Mouse (Mus musculus): Measurements from ENCODE around the gene Usp24. TPM values are rescaled to one million over a fixed set of nuclear protein-coding genes. Genes with fewer than 3 reads are reported as not detected.
"Not testable (repeated sequence)": the region's sequence is repeated elsewhere in the genome, so short reads cannot be mapped to it uniquely, and the experiment has no call there.

Usp24 gene
- polyA plus RNA-seq, 1 experiment from 2014 or later: 5.8 TPM

DNA sequence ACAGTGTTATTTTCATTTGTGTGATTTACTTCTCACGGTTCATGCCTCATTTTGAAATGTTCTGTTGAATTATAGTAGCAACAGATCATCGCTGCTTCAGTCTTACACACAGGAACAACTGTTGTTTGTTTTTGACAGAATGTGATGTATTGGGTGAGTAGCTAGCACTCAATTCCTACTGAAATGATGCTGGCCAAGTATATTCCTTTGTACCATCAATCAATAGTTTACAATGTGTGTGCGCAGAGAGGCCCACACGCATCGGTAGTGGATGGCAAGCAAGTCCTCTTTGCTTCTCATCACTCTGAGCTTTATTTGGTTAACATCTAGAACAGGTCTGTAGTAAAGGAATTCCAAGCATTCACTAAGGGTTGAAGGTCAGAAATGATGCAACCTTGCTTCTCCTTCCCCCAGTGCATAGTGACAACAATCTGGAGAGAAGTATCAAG is 14.4 kb downstream of the Usp24 start:
- no peaks in the 10 kb centered on the region for H3K36me3 ChIP-seq (ENCODE audit: control insufficient read depth, insufficient read depth, low read length)
- no peak overlapping the region for H3K27ac ChIP-seq (ENCODE audit: low read depth, low read length)
- no peak overlapping the region for H3K4me2 ChIP-seq (ENCODE audit: low read length)
- H3K4me1 ChIP-seq (ENCODE audit: control insufficient read depth, insufficient read depth, low read depth, low read length): no peaks in the 10 kb centered on the region; the same call in 1 of the 2 replicates
- no peaks in the 10 kb centered on the region for H3K27me3 ChIP-seq (replicated peaks; ENCODE audit: control insufficient read depth, insufficient read depth, low read length)
- no peaks in the 10 kb centered on the region for H3K9me3 ChIP-seq (ENCODE audit: control insufficient read depth, low read length)
- no peak overlapping the region for H3K9ac ChIP-seq (ENCODE audit: low read depth, low read length)
- WGBS: 83% methylated on average over 5 of the region's 5 CpGs
- H3K4me3 ChIP-seq (ENCODE audit: low read length): no peak overlapping the region
- ATAC-seq: no peak

DNA sequence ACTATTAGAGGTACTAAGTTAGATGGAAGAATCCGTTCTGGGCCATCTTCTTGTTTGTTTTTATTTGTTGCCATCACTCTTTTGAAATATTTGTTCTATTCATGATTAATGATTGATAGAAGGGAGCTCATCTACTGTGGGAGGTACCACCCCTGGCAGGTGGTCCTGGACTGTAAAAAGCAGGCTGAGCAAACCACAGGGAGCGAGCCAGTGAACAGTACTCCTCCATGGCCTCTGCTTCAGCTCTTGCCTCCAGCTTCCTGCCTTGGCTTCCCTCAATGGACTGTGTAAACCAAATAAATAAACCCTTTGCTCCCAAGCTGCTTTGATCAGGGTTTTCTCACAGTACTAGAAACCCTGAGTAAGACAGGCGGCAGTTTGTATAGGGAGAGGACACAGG is 17.1 kb downstream of the Usp24 start:
- H3K9me3 ChIP-seq (ENCODE audit: control insufficient read depth, low read length): no peaks in the 10 kb centered on the region
- H3K4me2 ChIP-seq (ENCODE audit: low read length): no peak overlapping the region
- no peak for ATAC-seq
- no peaks in the 10 kb centered on the region for H3K36me3 ChIP-seq (ENCODE audit: control insufficient read depth, insufficient read depth, low read length)
- H3K27ac ChIP-seq (ENCODE audit: low read depth, low read length): no peak overlapping the region
- H3K27me3 ChIP-seq (replicated peaks; ENCODE audit: control insufficient read depth, insufficient read depth, low read length): no peaks in the 10 kb centered on the region
- 84% methylated on average over 3 of the region's 3 CpGs for WGBS
- no peak overlapping the region for H3K9ac ChIP-seq (ENCODE audit: low read depth, low read length)
- H3K4me3 ChIP-seq (ENCODE audit: low read length): no peak overlapping the region
- no peaks in the 10 kb centered on the region; the same call in 1 of the 2 replicates for H3K4me1 ChIP-seq (ENCODE audit: control insufficient read depth, insufficient read depth, low read depth, low read length)

DNA sequence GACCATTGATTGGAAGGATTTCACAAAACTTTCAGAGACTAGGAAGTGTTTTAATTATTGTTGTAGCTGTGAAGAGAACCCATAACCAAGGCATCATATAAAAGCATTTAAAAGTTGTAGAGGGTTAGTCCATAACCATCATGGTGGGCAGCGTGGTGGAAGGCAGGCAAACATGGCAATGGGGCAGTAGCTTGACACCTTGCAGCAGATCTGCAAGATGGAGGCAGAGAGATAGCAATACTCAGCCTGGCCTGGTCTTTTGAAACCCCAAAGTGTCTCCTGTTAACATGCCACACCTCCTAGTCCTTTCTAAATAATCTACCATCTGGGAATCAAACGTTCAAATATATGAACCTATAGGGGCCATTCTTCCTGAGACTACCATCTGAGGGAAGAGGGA is 17.6 kb downstream of the Usp24 start:
- ATAC-seq: no peak
- H3K36me3 ChIP-seq (ENCODE audit: control insufficient read depth, insufficient read depth, low read length): no peaks in the 10 kb centered on the region
- no peaks in the 10 kb centered on the region for H3K9me3 ChIP-seq (ENCODE audit: control insufficient read depth, low read length)
- WGBS: 93% methylated on average over 2 of the region's 2 CpGs
- no peak overlapping the region for H3K4me3 ChIP-seq (ENCODE audit: low read length)
- no peak overlapping the region for H3K27ac ChIP-seq (ENCODE audit: low read depth, low read length)
- no peak overlapping the region for H3K9ac ChIP-seq (ENCODE audit: low read depth, low read length)
- H3K4me2 ChIP-seq (ENCODE audit: low read length): no peak overlapping the region
- no peaks in the 10 kb centered on the region; the same call in 1 of the 2 replicates for H3K4me1 ChIP-seq (ENCODE audit: control insufficient read depth, insufficient read depth, low read depth, low read length)
- no peaks in the 10 kb centered on the region for H3K27me3 ChIP-seq (replicated peaks; ENCODE audit: control insufficient read depth, insufficient read depth, low read length)

DNA sequence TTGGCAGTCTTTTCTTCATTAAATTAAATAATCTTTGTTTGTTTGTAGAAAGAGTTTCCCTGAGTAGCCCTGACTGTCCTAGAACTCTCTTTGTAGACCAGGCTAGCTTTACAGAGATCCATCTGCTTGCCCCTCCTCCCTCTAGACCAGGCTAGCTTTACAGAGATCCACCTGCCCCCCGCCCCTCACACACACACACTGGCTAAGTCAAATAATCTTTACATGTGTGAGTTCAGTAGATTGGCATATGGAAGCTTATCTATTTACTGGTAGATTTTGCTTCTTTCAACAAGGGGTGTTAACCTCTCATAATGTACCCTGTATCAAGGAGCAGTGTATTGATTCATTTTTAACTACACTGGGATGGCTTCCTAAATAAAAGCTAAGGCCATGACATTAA is 19.8 kb downstream of the Usp24 start:
- WGBS: 94% methylated on average over 1 of the region's 1 CpGs
- no peaks in the 10 kb centered on the region; the same call in 1 of the 2 replicates for H3K4me1 ChIP-seq (ENCODE audit: control insufficient read depth, insufficient read depth, low read depth, low read length)

DNA sequence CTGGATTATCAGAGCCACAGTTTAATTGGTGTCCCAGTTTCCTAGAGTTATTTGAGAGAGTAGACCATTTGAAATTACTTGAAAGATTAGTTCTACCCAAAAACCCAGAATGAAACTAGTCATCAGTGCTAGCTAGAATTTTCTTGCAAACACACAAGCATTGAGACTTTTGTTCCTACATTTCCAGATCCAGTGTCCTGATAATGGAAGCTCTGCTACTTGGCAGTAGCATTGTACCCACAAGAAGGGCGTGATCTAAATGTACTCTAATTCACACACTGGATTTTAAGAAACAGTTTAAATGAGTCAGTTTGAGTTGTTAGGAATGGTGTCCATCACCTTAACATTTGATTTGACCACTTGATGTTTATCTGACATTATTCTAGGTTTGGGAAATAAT is 31.7 kb downstream of the Usp24 start:
- H3K27ac ChIP-seq (ENCODE audit: low read depth, low read length): no peak overlapping the region
- ATAC-seq: no peak
- WGBS: 98% methylated on average over 1 of the region's 1 CpGs

More for the DNA sequence above, 19.8 kb downstream of the Usp24 start:
- ATAC-seq: no peak
- Histone ChIP-seq H3K36me3 (ENCODE audit: control insufficient read depth, insufficient read depth, low read length) (no peaks in the 10 kb centered on the region), H3K9ac (ENCODE audit: low read depth, low read length) (no peak overlapping the region), H3K27me3 (replicated peaks; ENCODE audit: control insufficient read depth, insufficient read depth, low read length) (no peaks in the 10 kb centered on the region), H3K4me3 (ENCODE audit: low read length) (no peak overlapping the region), H3K9me3 (ENCODE audit: control insufficient read depth, low read length) (no peaks in the 10 kb centered on the region), H3K4me2 (ENCODE audit: low read length) (no peak overlapping the region), H3K27ac (ENCODE audit: low read depth, low read length) (no peak overlapping the region)

DNA sequence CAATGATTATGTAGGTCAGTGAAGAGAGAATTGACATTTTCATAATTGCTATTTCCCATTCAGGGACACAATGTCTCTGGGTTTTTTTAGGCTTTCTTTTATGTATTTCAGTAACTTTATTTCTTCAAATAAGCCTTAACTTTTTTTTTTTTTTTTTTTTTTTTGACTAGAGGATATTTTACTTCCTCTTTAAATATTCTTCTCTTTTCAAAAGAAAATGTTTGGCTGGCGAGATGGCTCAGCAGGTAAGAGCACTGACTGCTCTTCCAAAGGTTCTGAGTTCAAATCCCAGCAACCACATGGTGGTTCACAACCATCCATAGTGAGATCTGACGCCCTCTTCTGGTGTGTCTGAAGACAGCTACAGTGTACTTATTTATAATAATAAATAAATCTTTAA is 39.0 kb downstream of the Usp24 start:
- H3K27me3 ChIP-seq (replicated peaks; ENCODE audit: control insufficient read depth, insufficient read depth, low read length); ATAC-seq; H3K27ac ChIP-seq (ENCODE audit: low read depth, low read length); H3K9ac ChIP-seq (ENCODE audit: low read depth, low read length); H3K4me1 ChIP-seq (ENCODE audit: control insufficient read depth, insufficient read depth, low read depth, low read length); H3K9me3 ChIP-seq (ENCODE audit: control insufficient read depth, low read length); H3K4me2 ChIP-seq (ENCODE audit: low read length); H3K4me3 ChIP-seq (ENCODE audit: low read length): not testable (repeated sequence)
- 87% methylated on average over 2 of the region's 2 CpGs for WGBS
- H3K36me3 ChIP-seq (ENCODE audit: control insufficient read depth, insufficient read depth, low read length): peaks cover 16% of the 10 kb centered on the region

More for the DNA sequence above, 31.7 kb downstream of the Usp24 start:
- H3K4me3 ChIP-seq (ENCODE audit: low read length): no peak overlapping the region
- H3K4me2 ChIP-seq (ENCODE audit: low read length): no peak overlapping the region
- H3K9me3 ChIP-seq (ENCODE audit: control insufficient read depth, low read length): no peaks in the 10 kb centered on the region
- no peaks in the 10 kb centered on the region for H3K4me1 ChIP-seq (ENCODE audit: control insufficient read depth, insufficient read depth, low read depth, low read length)
- no peak overlapping the region for H3K9ac ChIP-seq (ENCODE audit: low read depth, low read length)
- peaks cover 10% of the 10 kb centered on the region for H3K36me3 ChIP-seq (ENCODE audit: control insufficient read depth, insufficient read depth, low read length)
- H3K27me3 ChIP-seq (replicated peaks; ENCODE audit: control insufficient read depth, insufficient read depth, low read length): no peaks in the 10 kb centered on the region

DNA sequence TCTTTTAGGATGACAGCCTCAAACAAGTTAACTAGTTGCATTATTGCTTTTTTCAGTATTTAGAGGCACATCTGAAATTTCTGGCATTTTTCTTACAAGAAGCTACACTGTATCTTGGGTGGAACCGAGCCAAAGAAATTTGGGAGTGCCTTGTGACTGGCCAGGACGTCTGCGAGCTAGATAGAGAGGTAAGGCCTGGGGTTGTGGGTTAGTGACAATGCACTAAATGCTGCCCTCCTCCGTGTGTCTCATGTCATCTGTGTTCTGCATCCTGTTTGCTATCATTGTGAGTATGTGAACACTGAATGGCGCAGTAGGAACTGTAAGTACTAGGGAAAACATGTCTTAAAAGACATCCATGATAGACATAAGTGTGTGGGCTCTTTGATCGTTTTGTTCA is 54.0 kb downstream of the Usp24 start:
- Histone ChIP-seq H3K4me2 (ENCODE audit: low read length) (no peak overlapping the region), H3K36me3 (ENCODE audit: control insufficient read depth, insufficient read depth, low read length) (peaks cover 17% of the 10 kb centered on the region), H3K9me3 (ENCODE audit: control insufficient read depth, low read length) (no peaks in the 10 kb centered on the region), H3K4me3 (ENCODE audit: low read length) (no peak overlapping the region), H3K4me1 (ENCODE audit: control insufficient read depth, insufficient read depth, low read depth, low read length) (no peaks in the 10 kb centered on the region), H3K27me3 (replicated peaks; ENCODE audit: control insufficient read depth, insufficient read depth, low read length) (no peaks in the 10 kb centered on the region), H3K27ac (ENCODE audit: low read depth, low read length) (no peak overlapping the region), H3K9ac (ENCODE audit: low read depth, low read length) (no peak overlapping the region)
- ATAC-seq: no peak
- 91% methylated on average over 6 of the region's 6 CpGs for WGBS

DNA sequence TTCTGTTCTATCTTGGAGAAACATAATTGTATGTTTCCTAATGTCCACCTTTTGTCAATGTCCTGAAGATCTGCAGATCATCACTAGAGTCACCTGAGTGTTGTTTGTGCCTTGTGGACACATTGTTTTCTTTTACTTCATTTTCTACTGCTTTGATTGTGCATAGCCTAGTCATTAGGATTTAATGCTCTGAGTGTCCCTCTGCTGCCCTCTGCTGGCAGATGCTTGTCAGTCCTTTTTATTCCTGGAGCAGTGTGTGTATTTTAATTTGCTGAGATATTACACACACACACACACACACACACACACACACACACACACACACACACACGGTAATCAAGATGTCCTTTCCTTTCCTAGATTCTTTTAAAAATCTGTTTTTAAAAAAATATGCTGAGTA is 59.8 kb downstream of the Usp24 start:
- Histone ChIP-seq H3K27ac (ENCODE audit: low read depth, low read length) (no peak overlapping the region), H3K4me1 (ENCODE audit: control insufficient read depth, insufficient read depth, low read depth, low read length) (no peaks in the 10 kb centered on the region), H3K9ac (ENCODE audit: low read depth, low read length) (no peak overlapping the region), H3K36me3 (ENCODE audit: control insufficient read depth, insufficient read depth, low read length) (peaks cover 24% of the 10 kb centered on the region), H3K4me2 (ENCODE audit: low read length) (no peak overlapping the region), H3K9me3 (ENCODE audit: control insufficient read depth, low read length) (no peaks in the 10 kb centered on the region), H3K4me3 (ENCODE audit: low read length) (no peak overlapping the region), H3K27me3 (replicated peaks; ENCODE audit: control insufficient read depth, insufficient read depth, low read length) (no peaks in the 10 kb centered on the region)
- WGBS: 42% methylated on average over 1 of the region's 1 CpGs
- ATAC-seq: no peak

DNA sequence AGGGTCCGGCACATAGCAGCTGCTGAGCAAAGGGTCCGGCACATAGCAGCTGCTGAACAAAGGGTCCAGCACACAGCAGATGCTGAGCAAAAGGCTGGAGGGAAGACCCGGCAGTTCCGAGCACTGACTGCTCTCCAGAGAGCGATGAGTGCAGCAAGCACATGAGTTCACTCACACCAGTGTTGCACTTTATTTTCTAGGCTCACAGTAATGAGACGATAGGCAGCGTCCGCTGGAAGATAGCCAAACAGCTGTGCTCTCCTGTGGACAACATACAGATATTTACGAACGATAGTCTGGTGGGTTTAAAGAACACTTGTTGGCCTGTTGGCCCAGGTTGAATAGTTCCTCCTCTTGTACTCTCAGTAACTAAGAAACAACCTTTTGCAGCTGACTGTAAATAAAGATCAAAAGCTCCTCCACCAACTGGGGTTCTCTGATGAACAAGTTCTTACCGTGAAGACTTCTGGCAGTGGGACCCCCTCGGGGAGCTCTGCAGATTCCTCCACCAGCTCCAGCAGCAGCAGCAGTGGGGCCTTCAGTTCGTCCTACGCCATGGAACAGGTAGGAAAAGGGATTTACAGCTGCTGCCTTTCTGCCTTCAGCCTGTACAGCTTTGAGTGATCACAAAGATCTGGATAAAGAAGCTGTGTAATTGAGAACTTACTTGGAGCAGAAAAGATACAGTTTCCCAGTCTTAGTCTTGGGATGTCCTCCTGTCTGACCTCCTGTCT is 63.0 kb downstream of the Usp24 start:
- H3K9ac ChIP-seq (ENCODE audit: low read depth, low read length): no peak overlapping the region
- 60% methylated on average over 14 of the region's 14 CpGs for WGBS
- no peak for ATAC-seq
- no peak overlapping the region for H3K27ac ChIP-seq (ENCODE audit: low read depth, low read length)
- no peaks in the 10 kb centered on the region for H3K4me1 ChIP-seq (ENCODE audit: control insufficient read depth, insufficient read depth, low read depth, low read length)
- no peaks in the 10 kb centered on the region for H3K27me3 ChIP-seq (replicated peaks; ENCODE audit: control insufficient read depth, insufficient read depth, low read length)
- no peaks in the 10 kb centered on the region for H3K9me3 ChIP-seq (ENCODE audit: control insufficient read depth, low read length)
- H3K36me3 ChIP-seq (ENCODE audit: control insufficient read depth, insufficient read depth, low read length): peaks cover 31% of the 10 kb centered on the region
- no peak overlapping the region for H3K4me3 ChIP-seq (ENCODE audit: low read length)
- H3K4me2 ChIP-seq (ENCODE audit: low read length): no peak overlapping the region
